Mouse (Mus musculus): ENCODE data around the gene Parp8.
"Not testable (repeated sequence)": the region's sequence is repeated elsewhere in the genome, so short reads cannot be mapped to it uniquely, and the experiment has no call there.

Parp8 gene

GRCm38 (mm10) chr13:116962480-116963462, 62.6 kb downstream of the Parp8 start:
- DNase-seq (ENCODE audit: low spot score in 2 of 2): no peak

GRCm38 (mm10) chr13:116958776-116959589, 66.4 kb downstream of the Parp8 start:
- DNase-seq (ENCODE audit: low spot score in 2 of 2): no peak

GRCm38 (mm10) chr13:116957577-116957976, 67.8 kb downstream of the Parp8 start:
- no peak for DNase-seq (ENCODE audit: low spot score in 2 of 2)

GRCm38 (mm10) chr13:116951336-116951735, 74.0 kb downstream of the Parp8 start:
- DNase-seq (ENCODE audit: low spot score in 2 of 2): no peak

- no peak for DNase-seq (ENCODE audit: low spot score in 2 of 2)
These were observed 75.8 kb downstream of the Parp8 start for GRCm38 (mm10) chr13:116949527-116949926.

- no peak for DNase-seq (ENCODE audit: low spot score in 2 of 2)
These were observed 76.3 kb downstream of the Parp8 start for GRCm38 (mm10) chr13:116949056-116949455.

GRCm38 (mm10) chr13:116948299-116948659, 77.1 kb downstream of the Parp8 start:
- no peak for DNase-seq (ENCODE audit: low spot score in 2 of 2)

GRCm38 (mm10) chr13:116947611-116948298, 77.6 kb downstream of the Parp8 start:
- no peak for DNase-seq (ENCODE audit: low spot score in 2 of 2)

- no peak for DNase-seq (ENCODE audit: low spot score in 2 of 2)
These were observed 78.8 kb downstream of the Parp8 start for GRCm38 (mm10) chr13:116946566-116946965.

- DNase-seq (ENCODE audit: low spot score in 2 of 2): no peak
These were observed 83.9 kb downstream of the Parp8 start for GRCm38 (mm10) chr13:116941280-116942015.

- no peak for DNase-seq (ENCODE audit: low spot score in 2 of 2)
These were observed 84.6 kb downstream of the Parp8 start for GRCm38 (mm10) chr13:116940761-116941160.

GRCm38 (mm10) chr13:116937019-116937418, 88.3 kb downstream of the Parp8 start:
- not testable (repeated sequence) for DNase-seq (ENCODE audit: low spot score in 2 of 2)

GRCm38 (mm10) chr13:116917387-116917930, 107.9 kb downstream of the Parp8 start:
- DNase-seq (ENCODE audit: low spot score in 2 of 2): no peak

GRCm38 (mm10) chr13:116908284-116908683, 117.1 kb downstream of the Parp8 start:
- no peak for DNase-seq (ENCODE audit: low spot score in 2 of 2)

- no peak for DNase-seq (ENCODE audit: low spot score in 2 of 2)
These were observed 121.9 kb downstream of the Parp8 start for GRCm38 (mm10) chr13:116903394-116903793.

GRCm38 (mm10) chr13:116898395-116898794, 126.9 kb downstream of the Parp8 start:
- DNase-seq (ENCODE audit: low spot score in 2 of 2): no peak

GRCm38 (mm10) chr13:116897711-116898110, 127.6 kb downstream of the Parp8 start:
- no peak for DNase-seq (ENCODE audit: low spot score in 2 of 2)

- no peak for DNase-seq (ENCODE audit: low spot score in 2 of 2)
These were observed 140.9 kb downstream of the Parp8 start for GRCm38 (mm10) chr13:116884422-116884942.

- no peak for DNase-seq (ENCODE audit: low spot score in 2 of 2)
These were observed 143.1 kb downstream of the Parp8 start for GRCm38 (mm10) chr13:116882226-116882625.

- DNase-seq (ENCODE audit: low spot score in 2 of 2): no peak
These were observed 145.7 kb downstream of the Parp8 start for GRCm38 (mm10) chr13:116879580-116880192.
